Mouse (Mus musculus): ENCODE results near the gene Fam189a2. TPM values are rescaled to one million over a fixed set of nuclear protein-coding genes. Genes with fewer than 3 reads are reported as not detected.
A peak's percentile ranks its signal among the peaks of the same experiment; 100 is the strongest.

The Fam189a2 gene
- polyA plus RNA-seq, 1 experiment = 20.8 TPM

DNA sequence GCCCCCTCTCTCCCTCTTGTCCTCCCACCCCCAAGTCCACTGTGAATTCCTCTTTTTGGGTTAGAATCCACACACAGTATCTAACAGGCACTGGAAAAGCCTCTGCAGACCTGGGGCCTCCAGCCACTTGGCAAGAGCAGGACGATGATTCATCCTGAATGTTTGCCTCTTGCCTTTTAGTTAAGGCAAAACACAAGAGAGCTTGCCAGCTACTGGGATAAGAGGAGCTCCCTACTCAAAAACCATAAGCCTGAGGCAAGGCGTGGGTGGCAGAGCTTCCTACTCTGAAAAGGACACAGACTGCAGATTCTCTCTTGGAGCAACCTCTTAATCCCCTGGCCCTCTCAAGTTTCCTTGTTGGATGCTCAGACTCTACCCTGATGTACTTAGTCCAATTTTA is 63.7 kb downstream of the Fam189a2 start:
- H3K36me3 ChIP-seq (ENCODE audit: control insufficient read depth, insufficient read depth, low read length) = no peaks in the 10 kb centered on the region
- no peak overlapping the region for H3K27ac ChIP-seq (ENCODE audit: control insufficient read depth, insufficient read depth, low read depth, low read length)
- TF ChIP-seq CTCF (IDR thresholded peaks at IDR 0.05; ENCODE audit: control insufficient read depth, insufficient read depth, insufficient replicate concordance, low read depth, low read length) = no peak
- no peak for TF ChIP-seq POLR2A (IDR thresholded peaks at IDR 0.05; ENCODE audit: control insufficient read depth, low read depth, low read length)
- peaks cover 5% of the 10 kb centered on the region for H3K4me1 ChIP-seq (ENCODE audit: control insufficient read depth, insufficient read depth, low read length)
- H3K27me3 ChIP-seq (ENCODE audit: control insufficient read depth, insufficient read depth, low read length) = no peaks in the 10 kb centered on the region
- no peak overlapping the region for H3K4me3 ChIP-seq (ENCODE audit: control insufficient read depth, low read depth, low read length)

- Histone ChIP-seq H3K27ac (ENCODE audit: control insufficient read depth, insufficient read depth, low read depth, low read length) (no peak overlapping the region), H3K4me3 (ENCODE audit: control insufficient read depth, low read depth, low read length) (no peak overlapping the region), H3K36me3 (ENCODE audit: control insufficient read depth, insufficient read depth, low read length) (no peaks in the 10 kb centered on the region), H3K4me1 (ENCODE audit: control insufficient read depth, insufficient read depth, low read length) (peaks cover 8% of the 10 kb centered on the region), H3K27me3 (ENCODE audit: control insufficient read depth, insufficient read depth, low read length) (no peaks in the 10 kb centered on the region)
- TF ChIP-seq CTCF (IDR thresholded peaks at IDR 0.05; ENCODE audit: control insufficient read depth, insufficient read depth, insufficient replicate concordance, low read depth, low read length) (no peak), POLR2A (IDR thresholded peaks at IDR 0.05; ENCODE audit: control insufficient read depth, low read depth, low read length) (no peak)
Observed at GRCm38 (mm10) chr19:23966376-23966775, 64.4 kb downstream of the Fam189a2 start.

DNA sequence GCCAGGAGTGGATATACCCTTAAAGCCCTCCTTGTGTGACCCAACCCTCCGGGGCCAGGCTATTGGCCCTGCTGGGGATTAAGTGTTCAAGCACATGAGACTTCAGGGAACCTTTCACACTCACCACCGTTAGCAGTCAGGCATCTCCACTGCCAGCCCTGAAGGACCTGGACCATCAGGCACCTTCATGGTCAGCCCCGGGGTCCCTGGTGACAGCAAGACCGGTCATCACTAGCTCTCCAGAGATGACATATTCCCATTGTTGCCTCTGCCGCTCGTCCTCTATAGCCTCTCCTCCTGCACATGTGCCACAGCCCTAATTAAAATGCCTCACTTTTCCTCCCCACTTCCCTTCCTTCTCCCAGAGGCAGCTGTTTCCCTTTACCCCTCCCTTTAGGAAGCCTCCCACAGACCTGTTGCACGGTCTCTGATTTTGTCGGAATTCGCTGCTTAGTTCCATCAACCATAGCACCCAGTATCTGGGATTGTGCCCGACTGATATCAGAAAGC is 66.4 kb downstream of the Fam189a2 start:
- Histone ChIP-seq H3K27me3 (ENCODE audit: control insufficient read depth, insufficient read depth, low read length) (no peaks in the 10 kb centered on the region), H3K4me1 (ENCODE audit: control insufficient read depth, insufficient read depth, low read length) (peaks cover 7% of the 10 kb centered on the region), H3K27ac (ENCODE audit: control insufficient read depth, insufficient read depth, low read depth, low read length) (no peak overlapping the region), H3K36me3 (ENCODE audit: control insufficient read depth, insufficient read depth, low read length) (no peaks in the 10 kb centered on the region), H3K4me3 (ENCODE audit: control insufficient read depth, low read depth, low read length) (no peak overlapping the region)
- TF ChIP-seq CTCF (IDR thresholded peaks at IDR 0.05; ENCODE audit: control insufficient read depth, insufficient read depth, insufficient replicate concordance, low read depth, low read length) (no peak), POLR2A (IDR thresholded peaks at IDR 0.05; ENCODE audit: control insufficient read depth, low read depth, low read length) (no peak)

DNA sequence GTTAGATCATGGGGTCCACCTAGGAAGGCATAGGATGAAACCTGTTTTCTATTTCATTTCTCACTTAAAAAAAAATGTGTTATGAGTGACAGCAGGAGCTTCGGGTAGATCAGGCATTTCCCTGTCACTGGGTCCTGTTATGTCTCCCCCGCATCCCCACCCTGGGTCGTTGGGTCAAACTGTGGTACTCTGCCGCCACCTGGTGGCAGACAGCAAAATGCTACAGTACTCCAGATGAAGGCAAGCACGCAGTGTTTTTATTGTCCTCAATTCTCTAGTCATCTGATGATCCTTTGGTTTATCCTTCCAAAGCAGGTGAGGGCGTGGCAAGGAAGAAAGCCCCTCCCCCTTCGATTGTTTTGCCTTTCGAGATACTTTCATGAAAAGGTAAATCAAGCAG is 69.3 kb downstream of the Fam189a2 start:
- Histone ChIP-seq H3K27ac (ENCODE audit: control insufficient read depth, insufficient read depth, low read depth, low read length) (no peak overlapping the region), H3K27me3 (ENCODE audit: control insufficient read depth, insufficient read depth, low read length) (no peaks in the 10 kb centered on the region), H3K4me3 (ENCODE audit: control insufficient read depth, low read depth, low read length) (no peak overlapping the region), H3K36me3 (ENCODE audit: control insufficient read depth, insufficient read depth, low read length) (no peaks in the 10 kb centered on the region), H3K4me1 (ENCODE audit: control insufficient read depth, insufficient read depth, low read length) (peaks cover 7% of the 10 kb centered on the region)
- TF ChIP-seq CTCF (IDR thresholded peaks at IDR 0.05; ENCODE audit: control insufficient read depth, insufficient read depth, insufficient replicate concordance, low read depth, low read length) = peak; percentile 94
- no peak for TF ChIP-seq POLR2A (IDR thresholded peaks at IDR 0.05; ENCODE audit: control insufficient read depth, low read depth, low read length)

- TF ChIP-seq POLR2A (IDR thresholded peaks at IDR 0.05; ENCODE audit: control insufficient read depth, low read depth, low read length) = no peak
- TF ChIP-seq CTCF (IDR thresholded peaks at IDR 0.05; ENCODE audit: control insufficient read depth, insufficient read depth, insufficient replicate concordance, low read depth, low read length) = no peak
- no peaks in the 10 kb centered on the region for H3K36me3 ChIP-seq (ENCODE audit: control insufficient read depth, insufficient read depth, low read length)
- H3K4me3 ChIP-seq (ENCODE audit: control insufficient read depth, low read depth, low read length) = no peak overlapping the region
- H3K27ac ChIP-seq (ENCODE audit: control insufficient read depth, insufficient read depth, low read depth, low read length) = no peak overlapping the region
- H3K4me1 ChIP-seq (ENCODE audit: control insufficient read depth, insufficient read depth, low read length) = peaks cover 11% of the 10 kb centered on the region
- no peaks in the 10 kb centered on the region for H3K27me3 ChIP-seq (ENCODE audit: control insufficient read depth, insufficient read depth, low read length)
Observed at GRCm38 (mm10) chr19:23960831-23961447, 69.9 kb downstream of the Fam189a2 start.

- H3K27me3 ChIP-seq (ENCODE audit: control insufficient read depth, insufficient read depth, low read length) = no peaks in the 10 kb centered on the region
- peaks cover 11% of the 10 kb centered on the region for H3K4me1 ChIP-seq (ENCODE audit: control insufficient read depth, insufficient read depth, low read length)
- H3K27ac ChIP-seq (ENCODE audit: control insufficient read depth, insufficient read depth, low read depth, low read length) = no peak overlapping the region
- TF ChIP-seq POLR2A (IDR thresholded peaks at IDR 0.05; ENCODE audit: control insufficient read depth, low read depth, low read length) (no peak), CTCF (IDR thresholded peaks at IDR 0.05; ENCODE audit: control insufficient read depth, insufficient read depth, insufficient replicate concordance, low read depth, low read length) (no peak)
- no peak overlapping the region for H3K4me3 ChIP-seq (ENCODE audit: control insufficient read depth, low read depth, low read length)
- H3K36me3 ChIP-seq (ENCODE audit: control insufficient read depth, insufficient read depth, low read length) = no peaks in the 10 kb centered on the region
Observed at GRCm38 (mm10) chr19:23960275-23960674, 70.5 kb downstream of the Fam189a2 start.

GRCm38 (mm10) chr19:23959870-23960269 is 70.9 kb downstream of the Fam189a2 start:
- peaks cover 11% of the 10 kb centered on the region for H3K4me1 ChIP-seq (ENCODE audit: control insufficient read depth, insufficient read depth, low read length)
- no peak overlapping the region for H3K27ac ChIP-seq (ENCODE audit: control insufficient read depth, insufficient read depth, low read depth, low read length)
- H3K27me3 ChIP-seq (ENCODE audit: control insufficient read depth, insufficient read depth, low read length) = no peaks in the 10 kb centered on the region
- no peaks in the 10 kb centered on the region for H3K36me3 ChIP-seq (ENCODE audit: control insufficient read depth, insufficient read depth, low read length)
- H3K4me3 ChIP-seq (ENCODE audit: control insufficient read depth, low read depth, low read length) = no peak overlapping the region
- TF ChIP-seq CTCF (IDR thresholded peaks at IDR 0.05; ENCODE audit: control insufficient read depth, insufficient read depth, insufficient replicate concordance, low read depth, low read length) (no peak), POLR2A (IDR thresholded peaks at IDR 0.05; ENCODE audit: control insufficient read depth, low read depth, low read length) (no peak)
